Mouse (Mus musculus): ENCODE results near the gene Pigk. TPM values are rescaled to one million over a fixed set of nuclear protein-coding genes. Genes with fewer than 3 reads are reported as not detected.

The Pigk gene
- total RNA-seq, 2 experiments from 2014 or later, result 58.8 to 69.0 TPM

DNA sequence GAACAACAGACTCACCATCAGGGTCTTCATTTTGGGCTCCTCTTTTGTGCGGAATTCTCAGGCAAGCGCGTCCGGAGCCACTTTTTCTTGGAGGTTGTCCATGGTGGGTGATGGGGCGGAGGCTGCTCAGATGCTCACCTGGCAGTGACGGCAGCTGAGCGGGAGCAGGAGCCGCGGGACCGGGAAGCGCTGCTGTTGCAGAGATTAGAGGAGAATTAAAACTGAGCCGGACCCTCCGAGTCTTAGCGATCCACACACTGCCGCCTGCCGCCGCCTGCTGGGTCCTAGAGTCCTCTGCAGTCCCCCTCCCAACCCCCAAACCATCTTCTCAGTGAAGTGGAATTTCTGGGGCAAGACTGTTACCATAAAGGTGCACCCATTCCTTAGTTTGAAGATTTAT lies 268.1 kb downstream of the Pigk start, which contains the start of gene St6galnac5:
Gene St6galnac5, minus strand, starts transcription at position 259 of the 400 bp plus-strand sequence.
- no peak for DNase-seq

DNA sequence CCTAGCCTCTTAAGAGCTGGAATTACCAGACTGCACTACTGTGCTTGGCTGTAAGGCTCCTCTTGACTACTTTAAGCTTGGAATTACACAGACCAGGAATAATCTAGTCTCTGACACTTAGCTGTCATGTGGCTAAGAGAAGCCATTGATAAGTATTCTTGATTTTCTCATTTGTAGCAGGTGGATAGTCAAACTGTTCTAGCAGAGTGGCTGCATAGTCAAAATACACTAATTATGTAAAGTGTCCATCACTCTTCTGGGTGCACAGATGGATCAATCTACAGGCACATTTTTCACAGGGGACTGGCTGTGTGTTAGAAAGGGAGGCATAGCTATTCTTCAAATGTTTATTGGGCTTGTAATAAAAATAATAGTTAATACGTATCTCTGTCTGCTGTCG lies 276.9 kb downstream of the Pigk start:
- DNase-seq, result no peak

- no peak for DNase-seq
Observed at GRCm38 (mm10) chr3:152993608-152994007, 279.7 kb downstream of the Pigk start.

DNA sequence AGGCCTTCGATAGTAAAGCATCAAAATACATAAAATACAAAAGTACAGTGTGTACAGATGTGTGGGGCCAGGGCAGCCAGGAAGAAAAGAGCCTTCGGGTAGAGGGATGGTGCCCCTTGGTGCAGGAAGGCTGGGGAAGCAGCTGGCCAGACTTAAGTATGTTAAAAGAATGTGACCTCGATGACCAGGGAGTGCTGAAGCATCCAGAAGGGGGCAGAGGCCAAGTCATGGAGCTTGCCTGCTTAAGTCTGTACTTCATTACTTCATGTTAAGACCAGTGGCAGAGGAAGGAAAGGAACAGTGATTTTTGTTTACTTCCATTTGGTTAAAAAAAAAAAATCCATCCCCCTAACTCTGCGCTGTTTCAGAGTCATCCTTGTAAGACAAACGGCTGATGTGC lies 284.2 kb downstream of the Pigk start:
- DNase-seq, result no peak

- no peak for DNase-seq
Observed at GRCm38 (mm10) chr3:152998901-152999300, 285.0 kb downstream of the Pigk start.

- no peak for DNase-seq
Observed at GRCm38 (mm10) chr3:153006893-153007292, 293.0 kb downstream of the Pigk start.

DNA sequence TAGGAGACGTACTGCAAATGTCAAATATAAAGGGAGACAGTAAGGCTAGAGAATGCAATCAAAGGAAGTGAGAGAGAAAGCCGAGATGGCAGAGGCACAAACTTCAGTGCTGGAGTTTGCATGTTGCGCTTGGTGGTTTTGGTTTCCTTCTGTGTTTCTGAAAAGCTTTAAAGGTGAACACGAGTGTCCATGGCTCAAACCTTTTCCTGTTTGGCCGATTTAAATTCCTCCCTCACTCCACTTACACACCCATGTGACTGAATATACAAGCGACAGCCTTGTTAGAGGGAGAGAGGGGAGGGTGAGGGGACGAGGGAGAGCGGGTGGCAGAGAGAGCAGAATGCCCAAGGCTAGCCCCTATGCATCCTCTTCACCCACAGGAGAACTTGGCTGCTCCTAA lies 302.5 kb downstream of the Pigk start:
- DNase-seq, result no peak

GRCm38 (mm10) chr3:153018051-153018450 lies 304.2 kb downstream of the Pigk start:
- DNase-seq, result no peak

DNA sequence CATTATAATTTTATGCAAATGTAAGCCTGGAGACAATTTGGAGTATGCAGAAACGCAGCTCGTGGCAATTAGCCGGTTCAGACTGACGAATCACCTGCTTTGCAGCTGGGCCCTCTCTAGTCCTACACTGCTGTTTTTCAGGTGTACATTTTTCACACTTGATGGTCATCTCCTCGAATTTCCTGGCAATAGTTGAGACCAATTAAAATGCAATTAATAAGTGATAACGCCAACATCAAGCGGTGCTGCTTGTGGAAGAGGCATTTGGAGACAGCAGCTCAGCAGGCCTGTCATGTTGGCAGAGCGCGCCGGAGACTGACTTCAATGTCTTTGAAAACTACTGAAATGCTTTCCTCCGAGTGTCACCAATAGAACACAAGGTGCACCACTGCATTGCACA lies 310.1 kb downstream of the Pigk start:
- no peak for DNase-seq

Other genes starting within 250 kb of the Pigk start
- gene Ak5, start 45.7 kb upstream of the Pigk start, total RNA-seq (2021), result 1 to 10 TPM; 2.8 to 4.5 TPM

Measured in adrenal gland, postnatal 36 days (tissue).